Mouse (Mus musculus): Measurements from ENCODE around the gene Ythdf1.

Ythdf1 gene

DNA sequence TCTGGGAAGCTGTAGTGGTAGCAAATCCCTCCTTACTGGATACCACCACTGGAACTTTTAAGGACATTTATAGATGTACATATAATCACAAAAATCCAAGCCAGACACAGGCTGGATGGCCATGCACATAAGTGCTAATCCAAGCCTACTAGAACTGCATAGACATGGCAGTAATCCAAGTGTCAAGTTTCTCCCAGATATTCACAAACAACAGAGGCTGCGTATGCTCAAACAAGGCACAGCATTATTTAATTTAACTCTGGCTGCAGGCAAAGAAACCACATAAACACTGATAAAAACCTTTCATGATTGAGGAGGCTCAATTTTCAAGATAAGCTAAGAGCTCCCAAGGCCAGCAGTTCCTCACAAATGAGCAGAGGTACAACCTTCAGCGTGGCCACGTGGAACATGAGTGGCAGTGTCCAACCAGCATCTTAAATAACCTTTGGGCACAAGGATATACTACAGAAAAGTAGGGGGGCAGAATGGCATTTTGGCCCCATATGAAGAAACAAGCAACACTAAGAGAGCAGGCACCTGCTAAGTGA, 4.8 kb downstream of the Ythdf1 start:
- in situ Hi-C loops (cut with MboI, MseI): no loop called here

- in situ Hi-C loops (cut with MboI, MseI): no loop called here
These were observed 9.8 kb downstream of the Ythdf1 start for GRCm38 (mm10) chr2:180910928-180911327.

- in situ Hi-C loops (cut with MboI, MseI): no loop called here
These were observed 15.1 kb downstream of the Ythdf1 start for GRCm38 (mm10) chr2:180905556-180906221.

GRCm38 (mm10) chr2:180904435-180905208, 16.1 kb downstream of the Ythdf1 start:
- in situ Hi-C loops (cut with MboI, MseI): no loop called here

DNA sequence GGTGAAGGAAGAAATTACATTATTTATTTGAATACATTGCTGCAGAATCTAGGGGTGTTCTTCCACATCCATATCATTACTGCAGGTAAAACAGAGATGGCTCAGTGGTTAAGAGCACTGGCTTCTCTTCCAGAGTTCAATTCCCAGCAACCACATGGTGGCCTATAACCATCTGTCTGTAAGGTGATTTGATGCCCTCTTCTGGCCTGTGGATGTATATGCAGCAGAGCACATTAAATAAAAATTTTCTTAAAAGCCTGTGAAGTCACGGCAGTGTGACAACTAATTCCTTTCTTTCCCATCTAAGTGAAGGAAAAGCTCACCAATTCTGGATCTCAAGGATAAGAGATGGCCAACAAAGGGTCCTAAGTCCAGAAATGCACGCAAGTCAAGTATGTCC, 18.7 kb downstream of the Ythdf1 start:
- in situ Hi-C loops (cut with MboI, MseI): no loop called here

GRCm38 (mm10) chr2:180897857-180898256, 22.9 kb downstream of the Ythdf1 start:
- in situ Hi-C loops (cut with MboI, MseI): no loop called here

DNA sequence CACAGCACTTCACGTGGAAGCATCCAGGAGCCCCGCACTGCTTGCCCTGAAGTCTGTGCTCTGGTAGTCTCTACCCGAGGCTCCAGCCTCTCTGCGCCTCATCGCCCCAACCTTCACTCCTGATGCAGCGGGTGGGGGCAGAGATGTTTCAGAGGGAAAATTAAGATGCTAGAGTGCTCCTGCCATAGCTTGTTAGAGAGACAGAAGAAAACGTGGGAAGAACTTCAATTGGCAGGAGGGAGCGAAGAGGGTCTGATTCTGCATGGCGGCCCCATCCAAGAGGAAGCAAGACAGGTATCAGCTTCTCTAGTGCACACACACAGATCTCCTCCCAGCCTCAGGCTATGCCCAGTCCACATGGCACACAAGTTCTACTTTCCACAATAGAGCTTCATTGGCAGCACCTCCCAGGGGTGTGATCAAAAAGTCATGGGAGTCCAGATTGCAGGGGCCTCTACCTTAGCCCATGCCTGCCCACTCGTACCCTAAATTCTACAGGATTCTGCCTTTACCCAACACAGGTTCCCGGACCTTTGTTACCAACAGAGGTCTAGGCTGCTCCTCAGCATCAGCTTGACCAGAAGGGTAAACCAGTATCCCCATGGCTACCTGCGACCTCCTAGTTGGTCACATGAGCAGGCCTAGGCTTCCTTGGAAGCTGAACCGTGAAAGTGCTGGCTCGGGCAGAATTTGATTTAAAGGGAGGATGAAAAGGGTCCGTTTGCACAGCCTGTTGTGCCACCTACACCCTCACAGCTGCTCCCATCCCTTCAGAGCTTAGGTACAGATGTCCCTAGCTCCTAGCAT, 23.7 kb downstream of the Ythdf1 start:
- in situ Hi-C loops (cut with MboI, MseI): no loop called here

DNA sequence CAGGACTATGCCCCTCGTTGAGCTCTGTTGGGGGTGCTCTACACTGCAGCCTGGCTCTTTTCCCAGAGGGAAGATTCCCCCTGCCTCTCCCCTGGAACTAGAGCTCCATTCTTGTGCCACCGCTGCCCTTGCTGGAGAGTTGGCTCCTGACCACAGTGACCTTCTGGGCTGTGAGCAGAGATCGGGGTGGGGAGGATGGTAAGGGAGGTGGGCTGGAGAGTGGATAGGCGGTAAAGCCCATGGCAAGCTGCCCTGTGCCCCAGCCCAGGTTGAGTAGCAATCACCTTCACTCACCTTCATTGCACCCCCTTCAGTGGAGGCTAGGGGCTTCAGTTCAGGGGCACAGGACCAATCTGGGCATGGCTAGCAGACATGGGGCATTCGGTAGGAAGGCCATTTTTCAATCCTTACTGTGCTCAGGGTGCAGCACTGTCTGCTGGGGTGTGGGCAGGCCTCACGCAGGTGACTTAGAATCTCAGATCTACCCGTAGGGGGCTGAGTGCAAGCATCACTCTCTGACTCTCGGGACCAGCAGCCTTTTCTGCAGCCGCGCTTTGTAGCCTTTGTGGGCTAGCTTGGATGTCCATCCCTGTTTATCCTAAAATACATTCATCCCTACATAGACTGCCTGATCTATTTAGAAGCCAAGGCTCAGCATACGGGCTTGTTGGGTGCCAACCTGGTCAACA, 24.8 kb downstream of the Ythdf1 start:
- in situ Hi-C loops (cut with MboI, MseI): no loop called here

DNA sequence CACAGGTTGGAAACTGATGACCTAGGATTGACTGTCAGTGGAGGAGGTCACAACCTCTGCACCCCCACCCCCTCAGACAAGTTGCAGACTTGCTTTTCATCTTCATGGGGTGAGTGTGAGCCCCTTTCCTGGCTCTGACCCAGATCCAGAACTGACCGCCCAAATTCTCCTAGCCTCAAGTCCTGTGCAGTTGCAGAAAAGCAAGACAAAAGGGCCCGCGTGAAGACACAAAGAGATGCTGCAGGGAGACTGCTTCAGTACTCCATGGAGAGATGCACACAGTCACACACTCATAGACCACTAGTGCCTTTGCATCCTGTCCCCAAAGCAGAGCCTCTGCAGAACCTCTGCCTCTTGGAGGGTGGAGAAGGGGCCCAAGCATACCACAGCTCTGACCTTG, 25.4 kb downstream of the Ythdf1 start:
- in situ Hi-C loops (cut with MboI, MseI): no loop called here

GRCm38 (mm10) chr2:180894734-180895133, 26.0 kb downstream of the Ythdf1 start:
- in situ Hi-C loops (cut with MboI, MseI): no loop called here

DNA sequence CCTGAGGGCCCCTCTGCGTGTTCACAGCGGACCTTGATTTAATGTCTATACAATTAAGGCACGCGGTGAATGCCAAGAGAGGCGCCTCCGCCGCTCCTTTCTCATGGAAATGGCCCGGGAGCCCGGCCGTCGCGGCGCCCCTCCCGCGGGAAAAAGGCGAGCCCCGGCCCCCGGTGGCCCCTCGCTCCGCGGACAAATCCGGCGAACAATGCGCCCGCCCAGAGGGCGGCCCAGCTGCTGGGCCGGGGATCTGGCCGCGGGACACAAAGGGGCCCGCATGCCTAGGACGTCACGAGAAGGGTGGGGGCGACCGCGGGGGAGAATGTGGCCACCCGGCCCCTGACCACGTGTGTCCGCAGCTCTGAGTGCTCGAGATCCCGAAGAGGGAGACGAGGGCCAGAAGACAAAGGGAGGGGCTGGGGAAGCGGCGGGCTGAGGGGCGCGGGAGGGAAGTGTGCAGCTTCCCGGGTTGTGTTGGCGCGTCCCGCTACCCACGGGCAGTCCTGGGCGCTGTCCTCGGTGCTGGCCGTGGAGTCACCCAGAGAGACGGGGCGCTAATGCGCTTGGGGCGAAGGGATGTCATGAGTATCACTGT, 26.6 kb downstream of the Ythdf1 start:
- in situ Hi-C loops (cut with MboI, MseI): no loop called here

DNA sequence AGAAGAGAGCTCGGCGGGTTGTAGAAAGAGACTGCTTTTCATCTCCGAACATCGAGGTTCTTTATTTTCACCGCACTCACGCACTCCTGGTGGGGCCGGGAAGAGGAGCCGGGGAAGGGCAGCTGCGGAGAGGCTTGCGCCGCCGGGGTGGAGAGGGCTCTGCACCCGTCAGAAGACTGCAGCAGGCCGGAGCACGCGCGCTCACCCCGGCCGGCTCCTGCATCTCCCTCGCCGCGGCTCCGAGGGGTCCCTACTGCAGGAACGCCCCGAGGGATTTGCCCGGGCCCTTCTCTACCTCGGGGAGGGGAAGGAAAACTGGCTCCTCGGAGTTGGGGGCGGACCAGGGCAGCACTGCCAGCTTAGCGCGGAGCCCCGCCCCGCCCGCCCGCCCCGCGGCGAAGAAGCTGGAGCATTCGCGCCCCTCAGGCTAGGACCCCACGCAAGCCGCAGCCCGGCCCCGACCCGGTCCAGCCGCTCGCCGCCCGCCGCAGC, 27.2 kb downstream of the Ythdf1 start:
- in situ Hi-C loops (cut with MboI, MseI): no loop called here

- in situ Hi-C loops (cut with MboI, MseI): no loop called here
These were observed 27.8 kb downstream of the Ythdf1 start for GRCm38 (mm10) chr2:180892841-180893521.

GRCm38 (mm10) chr2:180891835-180892323, 28.9 kb downstream of the Ythdf1 start:
- in situ Hi-C loops (cut with MboI, MseI): no loop called here

DNA sequence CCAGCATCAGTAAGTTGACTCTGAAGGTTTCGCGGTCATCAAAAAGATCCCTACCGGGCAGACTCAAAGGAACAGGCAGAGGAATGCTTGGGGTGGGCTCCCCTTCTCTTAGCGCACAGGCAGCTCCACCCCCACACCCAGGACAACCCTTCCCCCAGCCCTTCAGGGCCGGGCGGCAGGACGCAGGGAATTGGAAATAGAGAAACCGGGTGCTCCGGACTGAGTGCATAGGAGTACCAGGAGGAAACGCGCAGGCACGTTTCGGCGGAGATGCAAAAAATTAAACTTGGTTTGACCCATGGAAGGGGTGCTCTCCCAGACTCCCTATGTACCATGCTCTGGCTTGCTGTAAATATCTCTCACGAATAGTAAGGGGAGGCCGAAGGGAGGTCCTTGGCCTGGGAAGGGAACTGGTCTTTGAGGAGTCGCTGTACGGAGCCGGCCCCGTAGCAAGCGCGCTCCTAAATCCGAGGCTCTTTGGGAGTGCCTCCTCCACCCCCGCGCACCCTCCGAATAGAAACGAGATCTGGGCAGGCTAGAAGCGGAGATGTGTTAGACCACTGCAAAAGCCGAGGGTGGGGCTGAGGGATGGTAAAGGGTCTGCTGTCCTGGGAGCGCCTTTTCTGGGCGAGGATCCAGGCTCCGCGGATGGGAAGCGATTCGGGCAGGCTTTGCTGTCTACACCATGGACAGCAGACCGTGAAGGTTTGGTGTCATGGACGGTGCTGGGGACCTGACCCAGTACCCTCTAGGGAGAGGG, 29.5 kb downstream of the Ythdf1 start:
- in situ Hi-C loops (cut with MboI, MseI): no loop called here

- in situ Hi-C loops (cut with MboI, MseI): no loop called here
These were observed 30.2 kb downstream of the Ythdf1 start for GRCm38 (mm10) chr2:180890422-180891074.

GRCm38 (mm10) chr2:180889921-180890280, 30.8 kb downstream of the Ythdf1 start:
- in situ Hi-C loops (cut with MboI, MseI): no loop called here

DNA sequence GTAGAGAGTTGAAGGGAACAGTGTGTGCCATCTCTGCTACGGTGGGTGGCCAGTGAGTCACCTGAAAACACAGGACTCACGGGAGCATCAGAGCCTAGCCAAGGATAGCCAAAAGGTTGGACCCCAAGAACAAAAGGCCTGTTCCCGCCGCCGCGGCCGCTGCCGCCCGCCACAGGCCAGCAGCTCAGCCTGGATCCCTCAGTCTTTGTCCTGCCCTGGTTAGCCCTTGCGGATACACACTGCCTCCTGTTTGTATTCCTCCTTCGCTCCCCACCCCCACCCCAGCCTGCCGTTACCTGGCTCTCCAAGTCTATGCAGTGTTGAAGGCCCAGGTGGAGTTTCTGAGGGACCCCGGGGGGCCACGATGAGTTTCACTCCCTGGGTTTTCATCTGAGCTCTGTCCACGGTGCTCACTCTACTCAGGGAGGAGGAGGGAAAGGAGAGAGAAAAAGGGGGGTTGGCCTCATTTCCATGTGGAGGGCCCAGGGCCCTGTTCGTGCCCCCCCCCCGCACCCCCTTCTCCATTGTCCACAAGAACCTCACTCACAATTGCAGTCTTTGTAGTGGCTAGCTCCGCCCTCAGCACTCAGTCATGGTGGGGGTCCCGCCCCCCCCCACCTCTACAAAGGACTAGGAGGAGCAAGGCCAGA, 31.4 kb downstream of the Ythdf1 start:
- in situ Hi-C loops (cut with MboI, MseI): no loop called here

All from regulatory T cell (primary cell).